8 mouse cellular contexts compared by ENCODE assay signal in genomic region chr16:21247037-21247432, GRCm38 (mm10). TPM values are rescaled to one million over a fixed set of nuclear protein-coding genes. Genes with fewer than 3 reads are reported as not detected.
DNase-seq lines count a peak whose midpoint lies in the region; ATAC-seq and TF ChIP-seq lines count a peak whose summit lies in the region.

No protein-coding gene starts in this region.

- no peak for TF ChIP-seq POLR2A in brain, embryonic 14.5 days (IDR thresholded peaks at IDR 0.05; ENCODE audit: borderline replicate concordance, extremely low read depth, insufficient read depth, insufficient read length, poor library complexity, severe bottlenecking)

- H3K27me3 ChIP-seq in heart, embryonic 13.5 days (replicated peaks): peaks cover 38% of the 10 kb centered on the region
- peaks cover 30% of the 10 kb centered on the region for H3K27me3 ChIP-seq in hindbrain, embryonic 15.5 days
- peaks cover 38% of the 10 kb centered on the region for H3K27me3 ChIP-seq in midbrain, embryonic 15.5 days (replicated peaks)

- DNase-seq in heart, adult 9 months (ENCODE audit: low spot score in 2 of 2): no peak
- peak; percentile 32 for DNase-seq in brain, embryonic 14.5 days (ENCODE audit: low read depth)
- DNase-seq in layer of hippocampus, postnatal 14 days (ENCODE audit: low spot score in 2 of 2): no peak
- no peak for DNase-seq in right cerebral cortex, postnatal 14 days

- H3K9me3 ChIP-seq in heart, embryonic 13.5 days: no peaks in the 10 kb centered on the region
- H3K9me3 ChIP-seq in hindbrain, embryonic 15.5 days: no peaks in the 10 kb centered on the region
- no peaks in the 10 kb centered on the region for H3K9me3 ChIP-seq in midbrain, embryonic 15.5 days

- WGBS in heart, embryonic 13.5 days: 7% methylated on average over 4 of the region's 4 CpGs
- WGBS in hindbrain, embryonic 15.5 days: 2% methylated on average over 4 of the region's 4 CpGs
- WGBS in midbrain, embryonic 15.5 days: 3% methylated on average over 4 of the region's 4 CpGs

- peak overlapping the region; percentile 85 for H3K9ac ChIP-seq in heart, embryonic 13.5 days
- no peak overlapping the region for H3K9ac ChIP-seq in hindbrain, embryonic 15.5 days
- H3K9ac ChIP-seq in midbrain, embryonic 15.5 days: 0 out of 2 replicates have a peak overlapping the region, but pooled peaks have one; percentile 26

- H3K36me3 ChIP-seq in heart, embryonic 13.5 days: no peaks in the 10 kb centered on the region
- H3K36me3 ChIP-seq in hindbrain, embryonic 15.5 days: no peaks in the 10 kb centered on the region
- H3K36me3 ChIP-seq in midbrain, embryonic 15.5 days (replicated peaks): no peaks in the 10 kb centered on the region

- ATAC-seq in heart, embryonic 13.5 days (ENCODE audit: extremely low read depth, insufficient number of reproducible peaks, low FRiP score, low TSS enrichment): no peak
- no peak for ATAC-seq in hindbrain, embryonic 15.5 days (ENCODE audit: low FRiP score, low read depth)
- ATAC-seq in midbrain, embryonic 15.5 days (replicated peaks): 0 out of 2 replicates have a peak, but pooled peaks have one; percentile 4
- ATAC-seq in frontal cortex, adult (ENCODE audit: low TSS enrichment): no peak

- H3K4me3 ChIP-seq in heart, embryonic 13.5 days: peak overlapping the region; percentile 55
- no peak overlapping the region; the same call in 1 of the 2 replicates for H3K4me3 ChIP-seq in hindbrain, embryonic 15.5 days
- H3K4me3 ChIP-seq in midbrain, embryonic 15.5 days: peak overlapping the region; percentile 40

- no peak for TF ChIP-seq CTCF in brain, embryonic 14.5 days (IDR thresholded peaks at IDR 0.05; ENCODE audit: borderline replicate concordance, extremely low read depth, insufficient read depth, insufficient read length)

- H3K27ac ChIP-seq in heart, embryonic 13.5 days (replicated peaks): peak overlapping the region; percentile 83
- peak overlapping the region; percentile 40; the same call in 1 of the 2 replicates for H3K27ac ChIP-seq in hindbrain, embryonic 15.5 days (replicated peaks)
- 0 out of 2 replicates have a peak overlapping the region, but pooled peaks have one; percentile 0 for H3K27ac ChIP-seq in midbrain, embryonic 15.5 days

- peak overlapping the region; percentile 92 for H3K4me2 ChIP-seq in heart, embryonic 13.5 days
- peak overlapping the region; percentile 93 for H3K4me2 ChIP-seq in hindbrain, embryonic 15.5 days
- H3K4me2 ChIP-seq in midbrain, embryonic 15.5 days: peak overlapping the region; percentile 74

- H3K4me1 ChIP-seq in heart, embryonic 13.5 days: peaks cover 53% of the 10 kb centered on the region
- H3K4me1 ChIP-seq in hindbrain, embryonic 15.5 days (replicated peaks): peaks cover 44% of the 10 kb centered on the region
- peaks cover 30% of the 10 kb centered on the region for H3K4me1 ChIP-seq in midbrain, embryonic 15.5 days

RNA-seq across cellular contexts. Expression of gene Ephb3, which starts 42.5 kb away (rescaled TPM):
- polyA plus RNA-seq in heart, embryonic 13.5 days (2015; fragmentation: Nextera tagmentation; extraction: Ambion mirVana): 15.5 and 16.9 TPM in 2 replicates
- 21.7 and 24.8 TPM in 2 replicates for polyA plus RNA-seq in brain, embryonic 14.5 days (2012; rRNA removed)
- polyA plus RNA-seq in hindbrain, embryonic 15.5 days (2015; fragmentation: Nextera tagmentation; extraction: Ambion mirVana): 12.2 and 12.9 TPM in 2 replicates
- 12.2 and 14.0 TPM in 2 replicates for polyA plus RNA-seq in midbrain, embryonic 15.5 days (2015; fragmentation: Nextera tagmentation; extraction: Ambion mirVana)
- 10 to 100 TPM; 19.2 to 22.8 TPM for total RNA-seq in layer of hippocampus, postnatal 14 days (2021)

Comparison
In these comparisons a context has a peak if more than half of its experiments do, and no peak if none do; other contexts are left out.
1. H3K27ac ChIP-seq: peak in every context shown above with its lines; median percentile 83 in heart, embryonic 13.5 days; 40 in hindbrain, embryonic 15.5 days; 0 in midbrain, embryonic 15.5 days.